Mouse (Mus musculus) granulocyte monocyte progenitor cell, adult 5-6 weeks (primary cell): ENCODE measurements around the gene Pdia2. TPM values are rescaled to one million over a fixed set of nuclear protein-coding genes. Genes with fewer than 3 reads are reported as not detected.
A peak's percentile ranks its signal among the peaks of the same experiment; 100 is the strongest.
"Not testable (repeated sequence)": the region's sequence is repeated elsewhere in the genome, so short reads cannot be mapped to it uniquely, and the experiment has no call there.

Experiments used
- ATAC-seq: replicated peaks from 2 replicates; pipeline ENCODE4 v1.8.0; 2016; ENCODE audit warnings: mild to moderate bottlenecking, moderate TSS enrichment, inconsistent platforms; ENCODE audit not compliant: poor library complexity, severe bottlenecking
- total RNA-seq, 2 experiments: library from RNA; stranded (forward) in 1 of 2; stranded (reverse) in 1 of 2; fragments of 200-712, 200-1000 nt in 1 of 2; fragments of >200 nt in 1 of 2; fragmentation: Nextera tagmentation in 1 of 2; gene quantifications; 2 replicates each; pipeline ENCODE4 v1.2.3; 2014 to 2017

Gene Pdia2
- total RNA-seq, 2 experiments from 2014 or later: not detected

GRCm38 (mm10) chr17:26202737-26203136 lies 3.9 kb upstream of the Pdia2 start, which contains the start of gene Rgs11:
Gene Rgs11, plus strand, starts transcription at chr17:26202951.
- peak; percentile 25; the same call in 1 of the 2 replicates for ATAC-seq

- no peak for ATAC-seq
Measured at GRCm38 (mm10) chr17:26201998-26202397, 3.1 kb upstream of the Pdia2 start.

- ATAC-seq: no peak
Measured at GRCm38 (mm10) chr17:26200831-26201705, 2.2 kb upstream of the Pdia2 start.

- no peak for ATAC-seq
Measured at GRCm38 (mm10) chr17:26192481-26193190, 6.3 kb downstream of the Pdia2 start.

GRCm38 (mm10) chr17:26191486-26191885 lies 7.4 kb downstream of the Pdia2 start:
- ATAC-seq: not testable (repeated sequence)

- ATAC-seq: no peak
Measured at GRCm38 (mm10) chr17:26188091-26188805, 10.6 kb downstream of the Pdia2 start.

- ATAC-seq: no peak; the same call in 1 of the 2 replicates
Measured at GRCm38 (mm10) chr17:26187592-26187991, 11.3 kb downstream of the Pdia2 start.

- ATAC-seq: no peak
Measured at GRCm38 (mm10) chr17:26181179-26181578, 17.7 kb downstream of the Pdia2 start.

- no peak for ATAC-seq
Measured at GRCm38 (mm10) chr17:26178611-26179010, 20.3 kb downstream of the Pdia2 start.

GRCm38 (mm10) chr17:26175248-26175647 lies 23.6 kb downstream of the Pdia2 start:
- not testable (repeated sequence) for ATAC-seq

- ATAC-seq: peak; percentile 98
Measured at GRCm38 (mm10) chr17:26168039-26168438, 30.8 kb downstream of the Pdia2 start.

- ATAC-seq: no peak
Measured at GRCm38 (mm10) chr17:26162736-26163135, 36.2 kb downstream of the Pdia2 start.

GRCm38 (mm10) chr17:26151886-26152630 lies 46.8 kb downstream of the Pdia2 start:
- ATAC-seq: no peak

GRCm38 (mm10) chr17:26149056-26149455 lies 49.8 kb downstream of the Pdia2 start:
- no peak for ATAC-seq

Other genes with a start within 250 kb of the Pdia2 start
- not detected in 2 replicates for gene A930017K11Rik, start 246.5 kb downstream of the Pdia2 start, total RNA-seq (2014; fragmentation: Nextera tagmentation)
- not detected in 2 replicates for gene A930017K11Rik, start 246.5 kb downstream of the Pdia2 start, total RNA-seq (2017)
- gene Capn15, start 213.3 kb downstream of the Pdia2 start, total RNA-seq (2014; fragmentation: Nextera tagmentation): 12.5 and 16.4 TPM in 2 replicates
- 3.2 and 5.3 TPM in 2 replicates for gene Capn15, start 213.3 kb downstream of the Pdia2 start, total RNA-seq (2017)
- 1.3 and 3.6 TPM in 2 replicates for gene Rab11fip3, start 129.5 kb downstream of the Pdia2 start, total RNA-seq (2014; fragmentation: Nextera tagmentation)
- gene Rab11fip3, start 129.5 kb downstream of the Pdia2 start, total RNA-seq (2017): 0.46 and 0.60 TPM in 2 replicates
- gene Decr2, start 108.8 kb downstream of the Pdia2 start, total RNA-seq (2014; fragmentation: Nextera tagmentation): 5.7 and 13.3 TPM in 2 replicates
- gene Decr2, start 108.8 kb downstream of the Pdia2 start, total RNA-seq (2017): 14.8 and 17.0 TPM in 2 replicates
- gene Nme4, start 103.5 kb downstream of the Pdia2 start, total RNA-seq (2014; fragmentation: Nextera tagmentation): 74.1 and 75.1 TPM in 2 replicates
- gene Nme4, start 103.5 kb downstream of the Pdia2 start, total RNA-seq (2017): 41.2 and 43.4 TPM in 2 replicates
- gene Tmem8, start 85.8 kb downstream of the Pdia2 start, total RNA-seq (2014; fragmentation: Nextera tagmentation): 5.3 and 8.6 TPM in 2 replicates
- gene Tmem8, start 85.8 kb downstream of the Pdia2 start, total RNA-seq (2017): 2.1 and 3.7 TPM in 2 replicates
- gene Mrpl28, start 75.6 kb downstream of the Pdia2 start, total RNA-seq (2014; fragmentation: Nextera tagmentation): 61.7 and 90.4 TPM in 2 replicates
- gene Mrpl28, start 75.6 kb downstream of the Pdia2 start, total RNA-seq (2017): 47.1 and 68.9 TPM in 2 replicates
- 26.9 and 28.3 TPM in 2 replicates for gene Axin1, start 60.4 kb downstream of the Pdia2 start, total RNA-seq (2014; fragmentation: Nextera tagmentation)
- 147 and 186 TPM in 2 replicates for gene Axin1, start 60.4 kb downstream of the Pdia2 start, total RNA-seq (2017)
- gene Rgs11, start 3.9 kb upstream of the Pdia2 start, total RNA-seq (2014; fragmentation: Nextera tagmentation): not detected in 2 replicates
- not detected in 2 replicates for gene Rgs11, start 3.9 kb upstream of the Pdia2 start, total RNA-seq (2017)
- gene Arhgdig, start 8.7 kb upstream of the Pdia2 start, total RNA-seq (2014; fragmentation: Nextera tagmentation): not detected in 2 replicates
- 0.98 TPM in 1 of 2 replicates, not detected in the other for gene Arhgdig, start 8.7 kb upstream of the Pdia2 start, total RNA-seq (2017)
- gene Fam234a, start 45.2 kb upstream of the Pdia2 start, total RNA-seq (2014; fragmentation: Nextera tagmentation): 12.8 and 15.4 TPM in 2 replicates
- gene Fam234a, start 45.2 kb upstream of the Pdia2 start, total RNA-seq (2017): 5.1 and 6.1 TPM in 2 replicates
- 63.7 and 74.9 TPM in 2 replicates for gene Luc7l, start 53.8 kb upstream of the Pdia2 start, total RNA-seq (2014; fragmentation: Nextera tagmentation)
- gene Luc7l, start 53.8 kb upstream of the Pdia2 start, total RNA-seq (2017): 60.0 and 122 TPM in 2 replicates
- 1.4 TPM in 2 replicates for gene Neurl1b, start 215.7 kb upstream of the Pdia2 start, total RNA-seq (2014; fragmentation: Nextera tagmentation)
- gene Neurl1b, start 215.7 kb upstream of the Pdia2 start, total RNA-seq (2017): 0.65 and 3.6 TPM in 2 replicates